Mouse (Mus musculus) macrophage (primary cell): Measurements from ENCODE around the gene Tmed8. TPM values are rescaled to one million over a fixed set of nuclear protein-coding genes. Genes with fewer than 3 reads are reported as not detected.
"Not testable (repeated sequence)": the region's sequence is repeated elsewhere in the genome, so short reads cannot be mapped to it uniquely, and the experiment has no call there.

Source experiments
- H3K27ac ChIP-seq: fragments of 350-480 bp; formaldehyde crosslinking; 2 replicates; pipeline ENCODE4 v1.9.0; 2021
- H3K36me3 ChIP-seq: fragments of 350-480 bp; formaldehyde crosslinking; 2 replicates; pipeline ENCODE4 v1.9.0; 2021; ENCODE audit errors: inconsistent target
- H3K4me3 ChIP-seq: fragments of 350-480 bp; formaldehyde crosslinking; 2 replicates; pipeline ENCODE4 v1.9.0; 2021; ENCODE audit errors: inconsistent target
- H3K79me2 ChIP-seq: fragments of 350-480 bp; formaldehyde crosslinking; 2 replicates; pipeline ENCODE4 v1.9.0; 2021; ENCODE audit errors: inconsistent target
- WGBS: methylation state at CpG from one replicate; pipeline ENCODE4 v1.1.7; 2026; ENCODE audit warnings: inconsistent platforms; ENCODE audit not compliant: missing documents; 5-methylcytosine and 5-hydroxymethylcytosine counted together
- polyA plus RNA-seq: library from polyadenylated mRNA; stranded (reverse); fragments of 250-400 nt; gene quantifications from 3 replicates; pipeline ENCODE4 v1.2.4, GENCODE M21; 2018; ENCODE audit warnings: inconsistent platforms
- total RNA-seq, 78 experiments: library from RNA; depleted of rRNA; stranded (reverse); fragments of 250-400 nt; gene quantifications; 1 replicate in 9 of 78; 2 replicates in 24 of 78; 3 replicates in 43 of 78; 4 replicates in 2 of 78; pipeline ENCODE4 v1.2.4; 2018; ENCODE audit warnings: inconsistent platforms in 56 of 78

Gene Tmed8
- 10 to 100 TPM; 11.2 to 49.5 (median 22.9) TPM for total RNA-seq (2018; cell fraction: chromatin; rRNA removed)
- total RNA-seq (2018; cell fraction: cytosol; rRNA removed): 10 to 100 TPM; 10.2 to 18.1 (median 15.9) TPM
- total RNA-seq (2018; cell fraction: nucleus; rRNA removed): 10 to 100 TPM; 14.3 to 49.8 (median 26.7) TPM
- 6.6 to 15.5 TPM (median 11.6 TPM) in 3 replicates for polyA plus RNA-seq

DNA sequence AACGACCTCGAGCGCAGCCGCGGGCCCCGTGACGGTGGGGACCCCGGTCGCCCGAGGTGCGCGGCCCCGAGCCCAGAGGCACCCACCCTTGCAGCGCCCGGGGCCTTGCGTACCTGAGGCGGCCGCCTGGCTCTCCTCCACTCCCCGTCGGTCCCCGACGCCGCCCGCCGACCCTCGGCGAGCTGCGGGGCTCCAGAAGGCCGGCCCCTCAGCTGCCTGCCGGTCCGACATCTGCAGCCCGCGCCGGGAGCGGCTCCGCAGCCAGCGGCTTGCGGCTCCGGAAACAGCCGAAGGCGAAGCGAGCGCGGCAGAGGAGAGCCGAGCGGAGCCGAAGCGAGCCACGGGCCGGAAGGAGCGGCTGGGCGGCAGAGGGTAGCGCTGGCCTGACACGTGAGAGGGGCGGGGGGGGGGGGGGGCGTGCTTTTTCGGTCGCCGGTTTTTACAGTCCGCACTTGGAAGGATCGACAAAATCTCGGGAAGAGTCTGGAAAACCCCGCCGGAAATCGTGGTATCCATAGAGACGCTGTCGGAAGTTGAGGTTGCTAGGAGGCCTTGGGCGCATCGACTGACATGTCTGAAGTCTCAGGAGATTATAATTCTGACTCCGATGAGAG, at the start of gene Tmed8:
Gene Tmed8, minus strand, starts transcription at position 482 of the 614 bp plus-strand sequence.
- Histone ChIP-seq H3K27ac (no peak within 1 kb of the TSS), H3K79me2 (peaks cover 44% of the 10 kb centered on the region), H3K4me3 (peak within 1 kb of the TSS; percentile 53), H3K36me3 (no peaks in the 10 kb centered on the region)
- WGBS: under 1% methylated on average over 51 of the region's 70 CpGs

GRCm38 (mm10) chr12:87238632-87239031, 38.4 kb upstream of the Tmed8 start, which contains the start of gene Noxred1:
Gene Noxred1, minus strand, starts transcription at chr12:87238732.
- Histone ChIP-seq H3K79me2 (no peaks in the 10 kb centered on the region), H3K4me3 (no peak within 1 kb of the TSS), H3K36me3 (peaks cover 46% of the 10 kb centered on the region), H3K27ac (no peak within 1 kb of the TSS)
- 89% methylated on average over 1 of the region's 1 CpGs for WGBS

GRCm38 (mm10) chr12:87236882-87237483, 36.7 kb upstream of the Tmed8 start:
- no peaks in the 10 kb centered on the region for H3K79me2 ChIP-seq
- 18% methylated on average over 5 of the region's 5 CpGs for WGBS
- no peak overlapping the region for H3K4me3 ChIP-seq
- peaks cover 33% of the 10 kb centered on the region for H3K36me3 ChIP-seq
- H3K27ac ChIP-seq: peak overlapping the region; percentile 25; the same call in 1 of the 2 replicates

DNA sequence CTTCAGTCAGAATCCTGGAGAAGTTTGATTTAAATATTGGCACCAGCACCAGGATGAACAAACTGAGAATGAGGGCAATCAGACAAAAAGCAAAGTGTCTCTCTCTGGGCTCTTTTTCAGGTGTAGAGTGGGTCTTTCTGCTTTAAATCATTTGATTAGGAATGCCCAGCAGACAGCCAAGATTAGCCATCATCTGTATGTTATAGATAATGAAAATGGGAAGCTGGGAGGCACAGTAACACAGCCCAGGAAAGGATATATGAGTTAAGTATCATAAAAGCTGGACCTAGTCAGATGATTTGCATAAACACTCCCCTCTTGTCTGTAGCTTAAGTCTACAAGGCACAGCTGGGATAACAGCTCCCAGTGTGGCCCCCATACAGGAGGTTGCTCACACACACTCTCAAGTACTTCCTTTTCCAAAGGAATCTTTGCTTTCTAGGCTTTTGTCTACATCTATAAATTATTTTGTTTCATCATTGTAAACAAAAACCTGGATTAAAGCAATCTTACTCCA, 30.2 kb upstream of the Tmed8 start:
- H3K27ac ChIP-seq: no peak overlapping the region
- no peaks in the 10 kb centered on the region for H3K36me3 ChIP-seq
- no peaks in the 10 kb centered on the region for H3K79me2 ChIP-seq
- no peak overlapping the region for H3K4me3 ChIP-seq

GRCm38 (mm10) chr12:87229633-87230032, 29.4 kb upstream of the Tmed8 start:
- Histone ChIP-seq H3K27ac (no peak overlapping the region; the same call in 1 of the 2 replicates), H3K4me3 (no peak overlapping the region), H3K79me2 (no peaks in the 10 kb centered on the region), H3K36me3 (no peaks in the 10 kb centered on the region)
- 59% methylated on average over 2 of the region's 2 CpGs for whole genome bisulfite sequencing

DNA sequence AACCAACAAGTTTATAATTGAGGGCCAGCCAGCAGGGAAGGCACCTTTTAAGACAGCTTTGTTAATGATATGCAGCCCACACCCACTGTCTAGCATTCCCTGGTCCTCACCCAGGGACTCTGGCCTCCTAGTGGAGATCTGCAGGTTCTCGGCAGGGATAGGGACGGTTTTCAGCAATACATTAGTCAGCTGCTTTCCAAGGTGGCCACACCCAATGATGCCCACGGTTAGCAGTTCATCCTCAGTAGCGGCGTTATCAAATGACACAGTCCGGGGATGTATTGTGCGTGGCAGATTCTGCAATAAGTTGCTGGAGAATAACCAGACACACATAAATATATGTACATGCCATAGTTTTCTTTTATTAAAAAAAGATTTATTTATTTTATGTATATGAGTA, 26.5 kb upstream of the Tmed8 start:
- Histone ChIP-seq H3K27ac (no peak overlapping the region), H3K79me2 (no peaks in the 10 kb centered on the region), H3K4me3 (no peak overlapping the region), H3K36me3 (no peaks in the 10 kb centered on the region)
- WGBS: 84% methylated on average over 7 of the region's 7 CpGs

- no peaks in the 10 kb centered on the region for H3K36me3 ChIP-seq
- no peak overlapping the region for H3K27ac ChIP-seq
- WGBS: 64% methylated on average over 10 of the region's 10 CpGs
- H3K4me3 ChIP-seq: no peak overlapping the region
- no peaks in the 10 kb centered on the region for H3K79me2 ChIP-seq
These were observed 24.7 kb upstream of the Tmed8 start for GRCm38 (mm10) chr12:87224950-87225349.

GRCm38 (mm10) chr12:87219362-87219761, 19.1 kb upstream of the Tmed8 start:
- WGBS: 92% methylated on average over 6 of the region's 7 CpGs
- no peak overlapping the region for H3K4me3 ChIP-seq
- no peaks in the 10 kb centered on the region for H3K79me2 ChIP-seq
- H3K27ac ChIP-seq: no peak overlapping the region
- H3K36me3 ChIP-seq: no peaks in the 10 kb centered on the region

DNA sequence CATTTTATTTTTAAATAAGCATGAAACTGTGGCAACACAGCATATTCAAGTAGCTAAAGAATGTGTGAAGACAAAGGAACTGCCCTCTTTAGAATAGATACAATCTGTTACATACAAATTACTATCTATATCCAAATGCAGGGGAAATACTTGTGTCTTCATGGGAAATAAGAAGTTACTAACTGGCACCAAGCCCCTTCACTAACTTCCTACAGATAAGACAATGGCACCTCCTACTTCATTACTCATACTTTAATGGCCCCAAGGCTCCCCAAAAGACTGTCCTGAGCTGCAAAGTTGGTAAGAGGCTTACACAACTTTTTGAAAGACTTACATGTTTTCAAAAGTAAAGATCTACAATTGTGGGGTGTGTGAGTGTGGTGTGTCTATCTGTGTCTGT, 17.3 kb upstream of the Tmed8 start:
- Histone ChIP-seq H3K4me3 (no peak overlapping the region), H3K27ac (no peak overlapping the region), H3K79me2 (no peaks in the 10 kb centered on the region), H3K36me3 (no peaks in the 10 kb centered on the region)

GRCm38 (mm10) chr12:87216053-87216452, 15.8 kb upstream of the Tmed8 start:
- Histone ChIP-seq H3K79me2 (no peaks in the 10 kb centered on the region), H3K36me3 (no peaks in the 10 kb centered on the region), H3K4me3 (no peak overlapping the region), H3K27ac (peak overlapping the region; percentile 33)
- whole genome bisulfite sequencing: 50% methylated on average over 2 of the region's 2 CpGs

DNA sequence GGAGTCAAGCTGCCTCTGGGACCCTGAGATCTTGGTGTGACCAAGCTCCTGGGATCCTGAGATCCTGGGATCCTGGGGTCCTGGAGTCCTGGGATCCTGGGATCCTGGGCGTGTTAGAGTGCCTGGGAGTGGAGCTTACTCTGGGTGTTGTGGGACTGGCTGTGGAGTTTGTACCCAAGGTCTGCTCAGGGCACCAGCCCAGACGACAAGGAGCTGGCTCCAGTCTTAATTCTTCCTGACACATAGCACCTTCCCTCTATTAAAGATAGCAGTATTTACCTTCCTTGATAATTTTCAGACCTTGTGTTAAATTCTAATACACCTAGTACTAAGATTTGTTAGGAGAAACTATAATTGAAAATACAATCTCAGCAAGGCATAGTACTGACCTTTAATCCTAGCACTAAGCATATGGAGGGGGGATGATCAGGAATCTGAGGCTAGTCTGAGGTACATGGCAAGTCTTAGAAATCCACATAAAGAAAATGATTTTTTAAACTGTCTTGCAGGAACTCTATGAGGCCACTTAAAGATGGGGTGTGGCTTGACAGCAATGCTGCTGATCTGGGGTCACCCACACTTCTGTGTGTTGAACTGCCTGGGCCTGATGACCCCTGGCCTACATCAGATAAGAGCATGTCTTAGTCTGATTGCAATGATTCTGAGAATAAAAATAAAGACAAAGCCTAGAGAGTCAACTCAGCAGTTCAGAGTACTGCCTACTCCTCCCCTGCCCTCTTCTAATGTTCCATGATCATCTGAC, 12.8 kb upstream of the Tmed8 start:
- H3K79me2 ChIP-seq: no peaks in the 10 kb centered on the region
- no peak overlapping the region for H3K4me3 ChIP-seq
- no peaks in the 10 kb centered on the region for H3K36me3 ChIP-seq
- H3K27ac ChIP-seq: no peak overlapping the region
- 90% methylated on average over 2 of the region's 2 CpGs for WGBS

DNA sequence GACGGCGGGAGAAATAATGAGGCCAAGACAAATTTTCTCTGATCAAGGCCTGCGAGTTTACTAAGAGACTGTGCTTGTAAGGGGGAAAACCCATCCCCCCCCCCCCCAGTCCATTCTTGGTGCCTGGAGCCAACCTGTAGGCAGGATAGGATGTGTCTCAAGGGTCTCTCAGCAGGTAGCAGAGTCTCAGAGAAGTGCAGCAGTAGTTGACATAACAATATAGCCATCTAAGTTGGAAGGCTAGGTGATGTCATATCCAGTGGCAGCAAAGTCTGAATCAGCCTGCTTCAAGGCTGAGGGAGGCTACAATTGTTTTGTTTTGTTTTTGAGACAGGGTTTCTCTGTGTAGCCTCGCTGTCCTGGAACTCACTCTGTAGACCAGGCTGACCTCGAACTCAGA, 5.5 kb upstream of the Tmed8 start:
- H3K4me3 ChIP-seq, H3K36me3 ChIP-seq, H3K27ac ChIP-seq, H3K79me2 ChIP-seq: not testable (repeated sequence)
- WGBS: 100% methylated on average over 5 of the region's 5 CpGs

DNA sequence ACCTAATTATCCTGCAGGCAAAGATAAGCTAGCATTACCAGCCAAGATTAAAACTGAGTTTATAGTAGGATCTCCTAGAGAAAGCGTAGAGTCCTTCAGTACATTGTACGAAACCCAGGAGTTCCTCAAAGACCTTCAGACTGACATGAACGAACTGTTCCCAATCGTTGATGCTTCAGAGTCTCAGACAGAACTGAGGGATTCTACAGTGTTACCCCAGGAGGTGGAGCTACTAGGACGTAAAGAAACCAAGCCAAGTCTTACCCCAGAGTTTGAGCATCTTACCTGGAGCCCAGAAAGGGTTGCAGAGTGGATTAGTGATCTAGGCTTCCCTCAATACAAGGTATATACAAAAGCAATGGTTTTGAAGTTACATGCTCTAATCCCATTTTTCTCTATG, 1.4 kb upstream of the Tmed8 start:
- 52% methylated on average over 5 of the region's 5 CpGs for WGBS
- Histone ChIP-seq H3K27ac (no peak overlapping the region), H3K36me3 (no peaks in the 10 kb centered on the region), H3K79me2 (peaks cover 28% of the 10 kb centered on the region), H3K4me3 (no peak overlapping the region)

GRCm38 (mm10) chr12:87199206-87199972, 865 bp downstream of the Tmed8 start, which contains the start of gene Samd15:
Gene Samd15, plus strand, starts transcription at chr12:87199723.
- H3K79me2 ChIP-seq: peaks cover 51% of the 10 kb centered on the region
- WGBS: under 1% methylated on average over 31 of the region's 38 CpGs
- H3K27ac ChIP-seq: no peak within 1 kb of the TSS
- no peaks in the 10 kb centered on the region for H3K36me3 ChIP-seq
- peak within 1 kb of the TSS; percentile 53 for H3K4me3 ChIP-seq
